Mouse (Mus musculus) cerebellum, postnatal 25 days (tissue): ENCODE data around the gene Prkaa2.
A peak's percentile ranks its signal among the peaks of the same experiment; 100 is the strongest.

Source experiments
- DNase-seq, 2 experiments: peaks; one replicate each; pipeline ENCODE4 v3.0.0; 2021; ENCODE audit warnings: mixed read lengths in 2 of 2

Gene Prkaa2

DNA sequence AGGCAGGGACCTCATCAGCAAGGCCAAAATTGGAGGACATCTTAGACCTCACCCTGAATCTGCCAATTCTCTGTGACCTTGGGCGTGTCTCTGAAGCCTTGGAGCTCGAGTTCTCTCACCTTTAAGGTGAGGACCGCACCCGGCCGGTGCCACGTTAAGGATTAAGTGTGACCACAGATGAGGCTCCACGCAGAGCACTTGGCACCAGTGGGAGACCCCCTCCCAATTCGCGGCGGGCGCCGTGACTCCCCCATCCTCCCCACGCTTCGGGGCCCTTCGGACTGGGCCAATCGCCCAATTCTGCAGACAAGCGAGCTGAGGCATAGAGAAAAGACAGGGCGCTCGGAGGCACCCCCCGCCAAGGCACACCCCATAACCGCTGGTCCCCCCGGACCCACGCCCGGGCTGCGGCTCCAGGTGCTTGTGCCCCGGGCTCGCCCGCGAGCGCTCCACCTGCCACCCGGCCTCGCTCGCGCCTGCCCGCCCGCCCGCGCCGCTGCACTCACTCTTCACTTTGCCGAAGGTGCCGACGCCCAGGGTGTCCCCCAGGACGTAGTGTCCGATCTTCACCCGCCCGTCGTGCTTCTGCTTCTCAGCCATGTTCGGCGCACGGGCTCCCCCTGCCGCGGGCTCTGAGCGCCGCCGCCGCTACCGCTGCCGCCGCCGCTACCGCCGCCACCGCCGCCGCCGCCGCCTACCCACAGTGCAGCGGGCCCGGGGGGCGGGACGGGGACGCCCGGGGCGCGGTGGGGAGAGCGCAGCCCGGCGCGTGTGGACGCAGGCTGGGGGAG is at the start of gene Prkaa2:
Gene Prkaa2, minus strand, starts transcription at position 692 of the 791 bp plus-strand sequence.
- peak; percentile 89 to 91 for DNase-seq

DNA sequence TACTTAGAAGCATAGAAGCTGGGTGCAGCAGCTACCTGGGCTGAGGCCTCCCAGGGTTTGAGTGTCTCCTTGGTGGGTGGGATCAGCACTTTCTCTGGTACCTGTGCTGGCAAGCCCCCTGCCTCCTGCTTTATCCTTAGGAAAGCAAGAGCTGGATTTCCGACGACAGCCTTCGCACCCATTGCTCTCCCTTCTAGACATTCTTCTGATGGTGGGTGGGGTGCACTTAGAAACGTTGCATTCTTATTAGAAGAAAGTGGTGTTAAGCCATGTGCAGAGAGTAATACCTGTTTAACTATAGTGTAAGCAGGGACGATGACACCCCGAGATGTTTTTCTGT is 49.8 kb upstream of the Prkaa2 start:
- DNase-seq, result no peak

GRCm38 (mm10) chr4:105158651-105159530 is 49.2 kb upstream of the Prkaa2 start:
- DNase-seq, result no peak

GRCm38 (mm10) chr4:105158169-105158555 is 48.5 kb upstream of the Prkaa2 start:
- DNase-seq, result peak; percentile 65 to 74

DNA sequence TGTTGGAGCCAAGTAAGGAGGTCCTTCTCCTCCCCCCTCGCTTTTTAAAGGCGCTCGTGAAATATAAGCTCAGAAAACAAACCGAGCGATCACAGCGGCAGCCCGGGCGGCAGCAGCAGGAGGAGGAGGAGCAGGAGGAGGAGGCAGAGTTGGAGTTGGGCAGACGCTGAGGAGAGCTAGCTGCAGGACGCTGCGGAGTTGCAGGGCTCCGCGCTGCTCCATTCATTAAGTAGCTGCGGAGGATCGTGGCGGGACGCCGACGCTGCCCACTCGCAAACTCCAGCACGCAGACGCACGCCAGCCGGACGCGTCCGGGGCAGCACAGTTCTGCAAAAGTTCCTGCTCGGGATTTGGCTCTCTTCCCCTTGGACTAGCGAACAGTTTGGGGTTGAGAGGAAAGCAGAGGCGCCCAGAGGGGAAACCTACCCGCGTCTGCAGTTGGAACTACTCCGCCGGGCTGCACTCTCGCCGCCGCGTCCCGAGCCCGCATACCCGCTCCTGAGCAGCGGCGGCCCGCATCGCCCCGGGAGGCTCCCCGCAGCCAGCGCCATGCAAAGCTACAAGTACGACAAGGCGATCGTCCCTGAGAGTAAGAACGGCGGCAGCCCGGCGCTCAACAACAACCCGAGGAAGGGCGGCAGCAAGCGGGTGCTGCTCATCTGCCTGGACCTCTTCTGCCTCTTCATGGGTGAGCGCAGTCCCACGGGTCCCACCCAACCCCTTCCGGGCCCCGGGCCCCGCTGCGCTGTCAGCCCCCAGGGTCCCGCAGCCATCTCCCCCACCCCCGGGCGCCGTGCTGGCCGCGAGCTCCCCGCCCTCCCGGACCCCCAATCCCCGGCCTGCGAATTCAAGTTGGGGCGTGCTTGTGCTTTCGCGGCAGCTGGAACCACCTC is 47.8 kb upstream of the Prkaa2 start, which contains the start of gene Plpp3:
Gene Plpp3, plus strand, starts transcription at position 72 of the 893 bp plus-strand sequence.
- DNase-seq, result peak; percentile 50 to 56

DNA sequence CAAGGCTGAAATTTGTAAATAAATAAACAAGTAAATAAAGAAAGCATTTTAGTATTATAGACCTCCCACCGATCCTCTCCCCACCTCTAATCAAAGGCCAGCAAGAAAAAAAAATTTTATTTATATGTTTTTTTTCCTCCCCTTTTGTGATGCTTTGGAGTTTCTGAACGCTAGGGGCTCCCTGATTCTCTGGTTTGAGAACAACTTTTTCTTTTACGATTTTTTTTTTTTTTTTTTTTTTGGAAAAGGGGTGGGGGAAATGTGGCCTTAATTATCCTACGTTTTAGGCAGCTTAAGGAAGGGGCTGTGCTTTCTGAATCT is 47.2 kb upstream of the Prkaa2 start:
- DNase-seq, result no peak

DNA sequence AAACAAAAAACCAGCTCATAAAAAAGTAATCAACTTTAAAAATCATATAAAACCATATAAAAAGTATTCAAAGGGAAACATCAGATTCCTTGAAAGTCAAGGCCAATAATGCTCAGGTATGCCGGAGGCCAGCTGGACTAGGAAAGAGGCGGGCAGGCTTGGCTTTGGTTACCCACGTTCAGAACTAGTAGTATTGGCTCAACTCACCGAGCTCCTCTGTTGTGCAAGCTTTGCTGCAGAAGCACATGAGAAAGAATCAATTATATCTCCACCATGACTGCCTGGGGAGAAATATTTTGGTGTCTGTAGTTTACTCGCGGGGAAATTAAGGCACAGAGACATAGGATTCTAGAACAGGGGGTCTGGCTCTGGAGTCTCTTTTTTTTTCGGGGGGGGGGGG is 46.6 kb upstream of the Prkaa2 start:
- no peak for DNase-seq

GRCm38 (mm10) chr4:105153227-105153626 is 43.5 kb upstream of the Prkaa2 start:
- no peak for DNase-seq

DNA sequence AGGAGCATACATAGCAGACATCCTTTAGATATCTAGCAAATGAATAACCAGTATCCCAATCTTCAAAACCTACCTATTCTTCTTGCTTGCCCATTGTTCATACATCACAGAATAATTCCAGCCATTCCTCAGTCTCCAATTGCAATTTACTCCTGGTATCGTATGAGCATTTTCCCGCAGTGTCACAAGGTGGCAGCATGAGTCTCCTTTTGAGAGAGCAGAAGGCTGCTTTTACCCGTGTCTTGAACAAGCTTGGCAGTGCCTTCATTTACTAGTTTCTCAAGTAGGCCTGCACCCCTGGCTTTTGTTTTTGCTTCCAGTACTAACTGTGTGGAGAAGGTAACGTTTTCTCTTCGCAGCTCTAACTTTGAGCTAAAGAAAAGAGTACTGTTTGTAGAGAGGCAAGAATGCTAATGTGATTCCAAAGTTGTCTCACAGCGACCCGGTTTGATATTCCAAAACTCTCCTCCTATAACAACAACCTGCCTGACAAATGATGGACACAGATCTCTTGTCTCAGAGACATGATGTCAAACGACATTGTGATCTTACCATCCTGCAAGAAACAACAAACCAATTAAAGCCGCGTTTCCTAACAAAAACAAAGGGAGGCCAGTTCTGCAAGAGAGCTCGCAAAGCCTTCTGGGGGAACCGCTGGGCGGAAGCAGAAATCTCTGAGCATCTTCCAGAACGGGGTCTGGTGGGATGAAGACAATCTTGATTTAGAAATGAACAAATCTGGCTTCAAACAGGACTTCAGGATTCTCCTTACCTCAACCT is 42.4 kb upstream of the Prkaa2 start:
- peak; percentile 62 to 79 for DNase-seq

DNA sequence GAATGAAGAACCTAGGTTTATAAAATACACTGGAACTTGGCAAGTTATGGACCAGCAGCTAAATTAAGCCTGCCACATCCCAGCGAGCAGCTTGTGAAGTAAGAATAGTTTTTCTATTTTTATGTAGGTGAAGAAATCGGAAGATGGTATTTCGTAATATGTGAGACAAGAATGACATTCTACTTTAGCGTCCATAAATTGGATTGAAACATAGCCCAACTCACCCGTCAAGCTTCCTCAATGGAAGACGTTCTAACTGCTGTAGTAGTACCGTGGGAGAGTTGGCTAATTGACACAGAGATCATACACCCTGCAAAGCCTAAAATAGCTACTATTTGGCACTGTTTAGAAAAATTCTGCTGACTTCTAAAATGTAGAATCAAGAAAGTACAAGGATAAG is 39.8 kb upstream of the Prkaa2 start:
- DNase-seq, result no peak

DNA sequence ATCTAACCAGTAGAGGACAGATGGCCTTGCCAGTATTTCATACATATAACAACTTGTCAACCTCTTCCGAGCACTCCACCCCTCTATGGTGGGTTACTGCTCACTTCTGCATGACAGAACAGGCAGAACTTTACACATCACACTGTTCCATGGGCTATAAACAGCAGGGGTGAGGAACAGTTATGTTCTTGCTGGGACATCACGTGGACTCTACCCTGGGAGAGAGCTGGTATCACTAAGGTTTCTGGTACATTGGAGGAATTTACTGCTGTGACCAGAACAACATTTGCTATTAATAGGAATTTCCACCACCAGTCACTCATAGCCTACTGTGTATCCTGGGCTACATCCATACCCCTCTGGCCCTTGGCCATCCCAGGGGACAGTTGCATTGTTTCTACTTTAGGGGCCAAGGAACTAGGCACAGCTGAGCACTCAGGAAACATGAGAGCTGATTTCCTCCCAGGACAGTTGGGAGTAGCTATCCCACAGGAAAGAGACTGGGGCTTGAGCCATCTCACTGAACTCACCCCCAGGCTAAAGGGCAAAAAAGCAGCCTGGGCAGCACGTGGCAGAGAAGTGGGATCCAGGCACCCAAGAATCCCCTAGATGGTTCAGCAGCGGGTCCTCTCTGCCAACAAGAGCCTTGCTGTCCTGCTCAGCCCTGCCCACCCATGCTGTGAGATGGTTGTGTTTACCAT is 23.8 kb upstream of the Prkaa2 start:
- no peak for DNase-seq

- DNase-seq, result no peak
Measured at GRCm38 (mm10) chr4:105131756-105132314, 22.1 kb upstream of the Prkaa2 start.

- no peak for DNase-seq
Measured at GRCm38 (mm10) chr4:105129212-105129611, 19.5 kb upstream of the Prkaa2 start.

DNA sequence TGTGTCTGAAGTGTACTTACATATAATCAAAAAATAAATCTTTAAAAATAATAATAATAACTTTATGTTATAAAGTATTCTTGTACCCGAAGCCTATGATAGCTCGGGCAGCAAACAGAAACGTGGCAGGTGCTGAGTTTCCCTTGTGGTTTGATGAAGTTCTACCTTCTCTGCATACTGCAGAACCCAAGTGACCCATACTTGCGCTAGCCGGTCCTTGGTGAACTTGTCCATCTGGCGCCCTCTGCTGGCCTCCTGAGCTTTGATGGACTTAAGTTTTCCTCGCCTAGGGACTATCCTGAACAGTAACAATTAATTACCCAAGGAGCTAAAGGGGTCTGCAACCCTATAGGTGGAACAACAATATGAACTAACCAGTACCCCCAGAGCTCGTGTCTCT is 12.7 kb upstream of the Prkaa2 start:
- peak; percentile 78 to 88 for DNase-seq

GRCm38 (mm10) chr4:105121081-105121480 is 11.4 kb upstream of the Prkaa2 start:
- DNase-seq, result no peak

DNA sequence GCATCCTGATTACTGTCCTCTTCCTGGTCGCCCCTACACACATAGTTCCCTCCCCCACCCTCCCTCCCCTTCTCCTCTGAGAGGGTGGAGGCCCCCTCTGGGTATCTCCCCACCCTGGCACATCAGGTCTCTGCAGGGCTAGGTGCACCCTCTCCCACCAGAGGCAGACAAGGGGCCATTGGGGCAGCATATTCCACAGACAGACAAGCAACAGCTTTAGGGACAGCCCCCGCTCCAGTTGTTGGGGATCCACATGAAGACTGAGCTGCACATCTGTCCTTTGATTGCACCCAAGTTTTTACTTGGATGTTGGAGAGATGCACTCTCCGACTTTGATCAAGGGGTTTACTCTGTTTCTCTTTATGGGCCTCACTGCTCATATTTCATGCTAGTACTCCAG is 3.8 kb upstream of the Prkaa2 start:
- DNase-seq, result no peak

GRCm38 (mm10) chr4:105113042-105113441 is 3.4 kb upstream of the Prkaa2 start:
- no peak for DNase-seq

DNA sequence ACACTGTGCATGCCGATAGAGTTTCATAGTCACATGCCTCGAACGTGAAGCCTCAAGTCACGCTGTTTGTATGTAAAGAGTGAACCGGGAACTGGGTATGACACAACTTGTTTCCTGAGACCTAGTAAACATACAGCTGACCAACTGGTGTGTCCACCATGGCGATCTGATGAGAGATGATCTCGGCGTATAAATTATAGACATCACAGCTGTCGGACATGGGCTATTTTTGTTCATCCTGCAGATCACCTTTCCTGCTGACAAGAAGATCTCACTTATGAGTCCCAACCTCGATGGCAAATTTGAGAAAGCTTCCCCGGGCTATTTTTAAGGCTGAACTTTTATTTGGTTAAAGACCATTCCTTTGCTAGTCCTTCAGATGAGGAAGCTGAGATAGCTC is 2.1 kb upstream of the Prkaa2 start:
- no peak for DNase-seq

DNA sequence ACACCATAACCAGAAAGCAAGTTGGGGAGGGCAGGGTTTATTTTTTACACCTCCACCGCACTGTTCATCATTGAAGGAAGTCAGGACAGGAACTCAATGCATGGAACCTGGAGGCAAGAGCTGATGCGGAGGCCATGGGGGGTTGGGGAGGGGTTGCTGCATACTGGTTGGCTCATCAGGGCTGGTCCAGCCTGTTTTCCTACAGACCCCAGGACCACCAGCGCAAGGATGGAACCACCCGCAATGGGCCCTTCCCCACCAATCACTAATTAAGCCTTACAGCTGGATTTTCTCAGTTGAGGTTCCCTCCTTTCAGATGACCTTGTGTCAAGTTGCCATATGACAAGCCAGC is 970 bp upstream of the Prkaa2 start:
- no peak for DNase-seq

DNA sequence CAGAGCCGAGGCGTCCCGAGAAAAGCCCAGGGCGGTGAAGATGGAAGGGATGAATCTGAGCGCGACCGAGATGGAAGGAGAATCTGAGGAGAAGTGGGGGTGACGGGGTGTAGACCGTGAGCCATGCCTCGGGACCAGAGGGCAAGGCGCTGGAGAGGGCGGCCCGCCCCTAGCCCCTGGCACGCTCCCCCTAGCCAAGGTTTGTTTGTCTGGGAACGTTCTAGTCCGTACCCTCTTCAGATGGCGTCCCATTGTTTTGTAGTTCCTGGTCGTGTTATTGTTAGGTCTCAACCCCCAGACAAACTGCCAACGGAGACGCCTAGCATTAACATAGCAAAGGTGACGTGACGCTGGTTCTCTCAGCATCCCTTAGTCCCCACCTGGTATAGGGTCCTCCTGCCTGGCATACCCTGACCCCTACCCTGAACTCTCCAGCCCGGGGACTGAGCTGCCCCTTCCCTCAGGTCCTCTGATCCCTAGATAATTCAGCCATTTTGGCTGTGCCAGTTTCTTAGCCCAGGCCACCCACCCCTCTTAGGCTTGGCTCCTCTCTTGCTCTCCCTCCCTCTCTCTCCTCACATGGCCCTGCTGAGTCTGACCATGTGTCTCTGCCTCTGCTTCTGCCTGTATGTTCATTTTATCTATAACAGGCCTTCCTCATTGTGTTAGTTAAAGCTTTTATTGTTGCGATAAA is 447 bp upstream of the Prkaa2 start:
- peak in 1 of 2 experiments; percentile 60 for DNase-seq
